Mouse (Mus musculus): ENCODE measurements at regions not wholly inside any gene's neighbourhood (a gene's known extent, or its start where the extent isn't known, plus 50 kb on each side); places are given as distances from the start of the nearest gene placed in this dataset.

GRCm38 (mm10) chr17:45871666-45872653 is 138.3 kb upstream of the 1600014C23Rik start:
- H3K79me2 ChIP-seq (ENCODE audit: control insufficient read depth, insufficient read depth, low read length): no peaks in the 10 kb centered on the region
- H3K4me3 ChIP-seq (ENCODE audit: insufficient read depth, low read depth, low read length): no peak overlapping the region
- H3K36me3 ChIP-seq (ENCODE audit: control insufficient read depth, insufficient read depth, low read length): no peaks in the 10 kb centered on the region
- H3K27me3 ChIP-seq (ENCODE audit: control insufficient read depth, insufficient read depth, low read length): no peaks in the 10 kb centered on the region
- peak; percentile 87 for DNase-seq (ENCODE audit: extremely low read depth, low read depth, low spot score)
- 8% methylated on average over 22 of the region's 22 CpGs for WGBS
- peaks cover 35% of the 10 kb centered on the region for H3K4me1 ChIP-seq (ENCODE audit: control insufficient read depth, insufficient read depth, low read length)
- H3K27ac ChIP-seq (replicated peaks; ENCODE audit: insufficient read depth, low read depth, low read length): peak overlapping the region; percentile 76
- no peak for TF ChIP-seq POLR2A (IDR thresholded peaks at IDR 0.05; ENCODE audit: extremely low read depth, insufficient read depth, low read length)
- no peak for TF ChIP-seq CTCF (IDR thresholded peaks at IDR 0.05; ENCODE audit: low read depth, low read length)
- 0 out of 2 replicates have a peak overlapping the region, but pooled peaks have one; percentile 7 for H3K9ac ChIP-seq (ENCODE audit: low read depth, low read length)

- peak overlapping the region; percentile 76 for H3K27ac ChIP-seq (replicated peaks; ENCODE audit: insufficient read depth, low read depth, low read length)
- WGBS: 78% methylated on average over 9 of the region's 9 CpGs
- H3K27me3 ChIP-seq (ENCODE audit: control insufficient read depth, insufficient read depth, low read length): no peaks in the 10 kb centered on the region
- H3K79me2 ChIP-seq (ENCODE audit: control insufficient read depth, insufficient read depth, low read length): no peaks in the 10 kb centered on the region
- no peak overlapping the region for H3K9ac ChIP-seq (ENCODE audit: low read depth, low read length)
- H3K4me3 ChIP-seq (ENCODE audit: insufficient read depth, low read depth, low read length): no peak overlapping the region
- H3K36me3 ChIP-seq (ENCODE audit: control insufficient read depth, insufficient read depth, low read length): no peaks in the 10 kb centered on the region
- TF ChIP-seq CTCF (IDR thresholded peaks at IDR 0.05; ENCODE audit: low read depth, low read length) (no peak), POLR2A (IDR thresholded peaks at IDR 0.05; ENCODE audit: extremely low read depth, insufficient read depth, low read length) (no peak)
- no peak for DNase-seq (ENCODE audit: extremely low read depth, low read depth, low spot score)
- H3K4me1 ChIP-seq (ENCODE audit: control insufficient read depth, insufficient read depth, low read length): peaks cover 35% of the 10 kb centered on the region
Observed at GRCm38 (mm10) chr17:45871067-45871466, 137.4 kb upstream of the 1600014C23Rik start.

GRCm38 (mm10) chr17:45869014-45869968 is 135.6 kb upstream of the 1600014C23Rik start:
- H3K4me1 ChIP-seq (ENCODE audit: control insufficient read depth, insufficient read depth, low read length): peaks cover 35% of the 10 kb centered on the region
- H3K27ac ChIP-seq (replicated peaks; ENCODE audit: insufficient read depth, low read depth, low read length): peak overlapping the region; percentile 44

GRCm38 (mm10) chr17:45868539-45868938 is 134.9 kb upstream of the 1600014C23Rik start:
- Histone ChIP-seq H3K9ac (ENCODE audit: low read depth, low read length) (no peak overlapping the region), H3K79me2 (ENCODE audit: control insufficient read depth, insufficient read depth, low read length) (no peaks in the 10 kb centered on the region), H3K36me3 (ENCODE audit: control insufficient read depth, insufficient read depth, low read length) (no peaks in the 10 kb centered on the region), H3K27ac (replicated peaks; ENCODE audit: insufficient read depth, low read depth, low read length) (peak overlapping the region; percentile 44; the same call in 1 of the 2 replicates), H3K4me1 (ENCODE audit: control insufficient read depth, insufficient read depth, low read length) (peaks cover 37% of the 10 kb centered on the region), H3K4me3 (ENCODE audit: insufficient read depth, low read depth, low read length) (no peak overlapping the region), H3K27me3 (ENCODE audit: control insufficient read depth, insufficient read depth, low read length) (no peaks in the 10 kb centered on the region)
- TF ChIP-seq CTCF (IDR thresholded peaks at IDR 0.05; ENCODE audit: low read depth, low read length) (no peak), POLR2A (IDR thresholded peaks at IDR 0.05; ENCODE audit: extremely low read depth, insufficient read depth, low read length) (no peak)
- WGBS: 52% methylated on average over 4 of the region's 4 CpGs
- DNase-seq (ENCODE audit: extremely low read depth, low read depth, low spot score): peak; percentile 68

More at GRCm38 (mm10) chr17:45869014-45869968, 135.6 kb upstream of the 1600014C23Rik start:
- Histone ChIP-seq H3K9ac (ENCODE audit: low read depth, low read length) (0 out of 2 replicates have a peak overlapping the region, but pooled peaks have one; percentile 2), H3K79me2 (ENCODE audit: control insufficient read depth, insufficient read depth, low read length) (no peaks in the 10 kb centered on the region), H3K27me3 (ENCODE audit: control insufficient read depth, insufficient read depth, low read length) (no peaks in the 10 kb centered on the region), H3K4me3 (ENCODE audit: insufficient read depth, low read depth, low read length) (no peak overlapping the region), H3K36me3 (ENCODE audit: control insufficient read depth, insufficient read depth, low read length) (no peaks in the 10 kb centered on the region)
- TF ChIP-seq CTCF (IDR thresholded peaks at IDR 0.05; ENCODE audit: low read depth, low read length) (no peak), POLR2A (IDR thresholded peaks at IDR 0.05; ENCODE audit: extremely low read depth, insufficient read depth, low read length) (no peak)
- peak; percentile 87 for DNase-seq (ENCODE audit: extremely low read depth, low read depth, low spot score)
- WGBS: 47% methylated on average over 17 of the region's 17 CpGs

GRCm38 (mm10) chr17:45867727-45868126 is 134.1 kb upstream of the 1600014C23Rik start:
- TF ChIP-seq CTCF (IDR thresholded peaks at IDR 0.05; ENCODE audit: low read depth, low read length) (no peak), POLR2A (IDR thresholded peaks at IDR 0.05; ENCODE audit: extremely low read depth, insufficient read depth, low read length) (no peak)
- Histone ChIP-seq H3K9ac (ENCODE audit: low read depth, low read length) (no peak overlapping the region), H3K27me3 (ENCODE audit: control insufficient read depth, insufficient read depth, low read length) (no peaks in the 10 kb centered on the region), H3K36me3 (ENCODE audit: control insufficient read depth, insufficient read depth, low read length) (no peaks in the 10 kb centered on the region), H3K27ac (replicated peaks; ENCODE audit: insufficient read depth, low read depth, low read length) (no peak overlapping the region), H3K4me1 (ENCODE audit: control insufficient read depth, insufficient read depth, low read length) (peaks cover 32% of the 10 kb centered on the region), H3K79me2 (ENCODE audit: control insufficient read depth, insufficient read depth, low read length) (no peaks in the 10 kb centered on the region), H3K4me3 (ENCODE audit: insufficient read depth, low read depth, low read length) (no peak overlapping the region)
- DNase-seq (ENCODE audit: extremely low read depth, low read depth, low spot score): no peak
- 87% methylated on average over 5 of the region's 5 CpGs for WGBS

All from liver, adult 2 months (tissue).